Mouse (Mus musculus) gonadal fat pad, adult 2 months (tissue): Measurements from ENCODE around the gene Tmem182. TPM values are rescaled to one million over a fixed set of nuclear protein-coding genes. Genes with fewer than 3 reads are reported as not detected.
A peak's percentile ranks its signal among the peaks of the same experiment; 100 is the strongest.

ENCODE experiments used
- DNase-seq: peaks from one replicate; pipeline ENCODE4 v3.0.0-alpha.2; 2012; ENCODE audit warnings: low read depth
- polyA plus RNA-seq: library from polyadenylated mRNA; depleted of rRNA; stranded (reverse); fragments of >200 nt; gene quantifications from 2 replicates; pipeline ENCODE4 v1.2.3, GENCODE M21; 2012

Gene Tmem182
- polyA plus RNA-seq, 1 experiment = 47.6 TPM

GRCm38 (mm10) chr1:40799121-40799520 is 6.3 kb upstream of the Tmem182 start:
- no peak for DNase-seq

DNA sequence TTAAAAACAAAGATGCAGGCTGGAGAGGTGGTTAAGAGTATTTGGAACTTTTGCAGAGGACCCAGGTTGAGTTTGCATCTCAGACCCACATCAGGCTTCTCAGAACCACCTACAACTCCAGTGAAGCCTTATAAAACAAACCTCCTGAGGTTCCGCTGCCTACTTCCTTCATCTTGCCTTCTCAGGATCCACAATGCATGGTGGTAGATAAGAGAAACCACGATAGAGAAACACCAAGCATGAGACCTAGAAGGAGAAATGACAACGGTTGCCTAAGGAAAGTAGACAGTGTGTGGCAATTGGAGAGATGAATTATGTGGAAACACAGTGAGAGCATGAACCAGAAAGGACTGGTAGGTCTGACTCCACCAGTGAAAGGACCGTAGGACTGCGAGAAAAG is 4.5 kb upstream of the Tmem182 start:
- DNase-seq = no peak

DNA sequence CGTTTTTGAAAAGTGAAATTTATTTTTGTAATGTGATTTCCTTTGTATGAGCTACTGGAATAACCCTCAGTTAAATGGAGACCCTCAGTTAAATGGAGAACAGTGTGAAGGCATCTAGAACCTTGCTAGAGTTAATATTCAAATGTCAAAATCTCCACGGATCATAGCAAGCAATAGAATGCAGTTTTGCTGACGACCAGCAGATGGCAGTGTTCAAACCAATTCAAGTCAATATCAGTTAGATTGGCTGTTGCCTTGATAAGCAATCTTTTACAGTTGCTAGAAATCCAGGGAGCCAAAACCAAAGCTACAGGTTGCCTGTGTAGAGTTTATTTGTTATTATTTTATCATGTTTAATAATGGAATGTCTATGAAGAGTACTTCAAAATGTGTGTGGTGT is 2.6 kb upstream of the Tmem182 start:
- DNase-seq = no peak

- DNase-seq = no peak
Measured at GRCm38 (mm10) chr1:40804118-40804517, 1.3 kb upstream of the Tmem182 start.

DNA sequence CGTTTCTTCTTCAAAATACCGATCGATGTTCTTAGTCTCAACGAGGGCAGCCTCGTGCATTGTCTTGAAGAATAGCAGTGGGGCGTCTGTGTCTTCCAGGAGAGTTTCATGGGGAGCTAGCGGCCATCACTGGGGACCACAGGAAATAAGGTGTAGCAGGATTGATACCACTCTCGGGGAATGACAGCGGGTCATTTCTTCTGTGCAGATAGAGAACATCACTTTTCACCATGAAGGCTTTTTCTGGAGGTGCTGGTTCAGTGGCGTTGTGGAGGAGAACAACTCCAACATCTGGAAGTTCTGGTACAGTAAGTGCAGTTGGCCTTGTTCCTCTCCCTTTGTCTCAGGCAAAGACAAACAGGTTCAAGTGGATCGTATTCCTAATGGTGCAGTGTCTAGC is 490 bp downstream of the Tmem182 start:
- no peak for DNase-seq

DNA sequence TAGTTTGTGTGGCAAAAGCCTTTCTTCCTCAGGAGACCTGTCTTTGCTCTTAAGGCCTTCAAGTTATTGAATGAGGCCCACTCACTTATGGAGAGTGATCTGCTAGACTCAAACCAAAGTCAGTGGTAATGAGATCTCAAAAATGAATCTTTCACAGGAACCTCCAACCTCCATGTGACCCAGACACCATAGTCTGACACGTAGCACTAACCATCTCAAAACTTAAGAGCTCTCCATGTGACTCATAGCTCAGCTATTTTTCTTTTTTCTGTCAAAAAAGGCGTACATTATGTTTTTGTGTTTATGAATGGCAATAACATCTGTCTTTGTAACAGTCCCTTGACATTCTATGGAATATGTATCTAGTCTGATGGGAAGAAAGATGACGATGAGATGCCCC is 3.2 kb downstream of the Tmem182 start:
- DNase-seq = no peak

GRCm38 (mm10) chr1:40815071-40815845 is 9.9 kb downstream of the Tmem182 start:
- no peak for DNase-seq

- no peak for DNase-seq
Measured at GRCm38 (mm10) chr1:40824517-40824916, 19.1 kb downstream of the Tmem182 start.

- no peak for DNase-seq
Measured at GRCm38 (mm10) chr1:40824936-40825335, 19.5 kb downstream of the Tmem182 start.

DNA sequence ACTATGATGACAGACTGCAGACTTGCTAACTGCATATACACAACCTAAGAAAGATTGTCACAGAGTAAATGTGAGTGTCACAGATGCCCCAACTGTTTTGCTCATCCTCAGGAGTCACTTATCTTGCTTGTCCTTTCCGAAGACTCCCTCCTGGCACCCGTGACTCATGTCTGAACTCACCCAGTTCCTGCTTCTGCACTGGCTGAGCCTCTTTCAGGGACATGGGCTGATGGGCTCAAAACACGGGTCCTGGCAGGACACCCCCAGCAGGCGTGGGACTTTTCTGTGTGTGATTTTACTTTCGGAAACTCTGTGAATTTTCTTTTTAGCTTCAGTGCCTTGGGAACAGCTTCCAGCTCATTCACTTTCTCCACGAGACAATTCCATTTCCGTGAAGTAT is 20.4 kb downstream of the Tmem182 start:
- no peak for DNase-seq

- peak; percentile 31 for DNase-seq
Measured at GRCm38 (mm10) chr1:40829213-40829914, 24.0 kb downstream of the Tmem182 start.

- no peak for DNase-seq
Measured at GRCm38 (mm10) chr1:40830712-40831507, 25.5 kb downstream of the Tmem182 start.

- DNase-seq = no peak
Measured at GRCm38 (mm10) chr1:40835468-40835867, 30.1 kb downstream of the Tmem182 start.

GRCm38 (mm10) chr1:40840605-40841004 is 35.2 kb downstream of the Tmem182 start:
- DNase-seq = no peak

- no peak for DNase-seq
Measured at GRCm38 (mm10) chr1:40841032-40841761, 35.8 kb downstream of the Tmem182 start.

GRCm38 (mm10) chr1:40844616-40845015 is 39.2 kb downstream of the Tmem182 start:
- DNase-seq = no peak

DNA sequence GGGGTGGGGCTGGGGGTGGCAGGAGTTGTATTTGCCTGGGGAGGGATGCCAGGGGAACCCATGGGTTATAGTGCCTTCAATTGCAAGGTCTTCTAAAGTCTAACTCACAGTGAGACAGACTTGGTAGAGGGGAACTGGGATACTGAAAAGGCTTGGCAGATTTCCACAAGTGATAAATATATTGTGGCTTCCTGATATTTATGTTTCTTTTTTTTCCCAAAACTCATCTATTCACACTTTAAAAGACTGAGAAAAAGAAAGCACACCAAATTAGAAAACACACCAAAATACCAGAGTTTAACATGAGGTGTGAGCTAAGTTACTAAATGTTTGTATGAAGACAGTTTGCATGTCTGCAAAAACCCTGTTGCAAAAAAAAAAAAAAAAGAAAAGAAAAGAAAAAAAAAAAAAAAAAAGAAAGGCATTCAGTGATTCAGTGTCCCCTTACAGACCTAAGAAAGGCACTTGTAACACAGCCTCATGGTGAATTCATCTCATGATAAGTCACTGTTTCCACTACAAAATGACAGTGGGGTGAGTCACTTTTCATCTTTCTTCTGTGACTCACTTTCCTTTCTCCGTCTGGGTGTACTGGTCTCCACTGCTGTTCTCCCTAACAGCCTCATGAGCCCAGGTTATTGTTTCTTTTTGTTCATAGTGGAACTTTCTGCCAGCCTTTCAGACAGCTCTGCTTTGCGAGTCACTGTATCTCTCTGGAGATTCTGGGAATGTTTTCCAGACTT is 42.0 kb downstream of the Tmem182 start:
- no peak for DNase-seq

DNA sequence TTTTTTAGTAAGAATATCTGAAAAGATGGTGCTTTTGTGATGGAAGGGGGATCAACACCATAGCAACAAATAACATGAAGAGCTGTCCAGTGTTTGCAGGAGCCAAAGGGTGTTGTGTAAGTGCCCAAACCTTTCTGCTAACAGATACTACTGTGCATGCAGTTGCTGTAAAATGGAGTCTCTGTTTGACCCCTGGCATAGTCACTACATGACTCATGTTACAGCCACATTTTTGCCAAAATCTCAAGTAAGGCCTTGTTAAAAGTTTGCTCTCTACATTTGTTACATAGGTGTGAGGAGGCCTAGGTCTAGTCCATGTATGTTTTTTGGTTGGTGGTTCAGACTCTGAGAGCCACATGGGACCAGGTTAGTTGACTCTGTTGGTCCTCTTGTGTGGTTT is 45.9 kb downstream of the Tmem182 start:
- no peak for DNase-seq

- DNase-seq = no peak
Measured at GRCm38 (mm10) chr1:40855268-40855667, 49.9 kb downstream of the Tmem182 start.

GRCm38 (mm10) chr1:40856846-40857636 is 51.6 kb downstream of the Tmem182 start:
- no peak for DNase-seq
